Mouse (Mus musculus) splenic B cell, adult 2 months (primary cell): Measurements from ENCODE around the gene Aym1.

Experiments used
- DNase-seq: peaks from one replicate; pipeline ENCODE4 v3.0.0-alpha.2; 2011; ENCODE audit warnings: low read depth, low spot score
- H3K27me3 ChIP-seq: 2 replicates; pipeline ENCODE4 v1.6.1; 2012; ENCODE audit warnings: mild to moderate bottlenecking, low read length, moderate library complexity, mixed read lengths; ENCODE audit not compliant: control insufficient read depth, poor library complexity, insufficient read depth, severe bottlenecking
- H3K36me3 ChIP-seq: 2 replicates; pipeline ENCODE4 v1.6.1; 2012; ENCODE audit warnings: mild to moderate bottlenecking, low read length, moderate library complexity, mixed read lengths; ENCODE audit not compliant: control insufficient read depth, poor library complexity, insufficient read depth, severe bottlenecking

The Aym1 gene

GRCm38 (mm10) chr5:113357186-113357585 lies at the start of gene Aym1:
Gene Aym1 (plus strand): TSS chr5:113357294.
- no peak for DNase-seq
- no peaks in the 10 kb centered on the region for H3K27me3 ChIP-seq

GRCm38 (mm10) chr5:113309491-113310376 lies 47.4 kb upstream of the Aym1 start:
- no peaks in the 10 kb centered on the region for H3K27me3 ChIP-seq
- DNase-seq, result no peak
- no peaks in the 10 kb centered on the region for H3K36me3 ChIP-seq

More at GRCm38 (mm10) chr5:113357186-113357585, at the start of gene Aym1:
- no peaks in the 10 kb centered on the region for H3K36me3 ChIP-seq

- DNase-seq, result peak; percentile 33
- no peaks in the 10 kb centered on the region for H3K36me3 ChIP-seq
- H3K27me3 ChIP-seq, result no peaks in the 10 kb centered on the region
These were observed 46.6 kb upstream of the Aym1 start, which contains the start of gene Sgsm1 for GRCm38 (mm10) chr5:113310377-113311003. Gene Sgsm1 (minus strand): TSS chr5:113310786.

GRCm38 (mm10) chr5:113313998-113314397 lies 43.1 kb upstream of the Aym1 start:
- Histone ChIP-seq H3K27me3 (no peaks in the 10 kb centered on the region), H3K36me3 (no peaks in the 10 kb centered on the region)
- peak; percentile 23 for DNase-seq

- Histone ChIP-seq H3K36me3 (no peaks in the 10 kb centered on the region), H3K27me3 (no peaks in the 10 kb centered on the region)
- DNase-seq, result no peak
These were observed 33.1 kb upstream of the Aym1 start for GRCm38 (mm10) chr5:113323784-113324638.

GRCm38 (mm10) chr5:113329463-113329862 lies 27.6 kb upstream of the Aym1 start:
- Histone ChIP-seq H3K36me3 (no peaks in the 10 kb centered on the region), H3K27me3 (no peaks in the 10 kb centered on the region)
- no peak for DNase-seq

- DNase-seq, result no peak
- Histone ChIP-seq H3K27me3 (no peaks in the 10 kb centered on the region), H3K36me3 (no peaks in the 10 kb centered on the region)
These were observed 26.9 kb upstream of the Aym1 start for GRCm38 (mm10) chr5:113330202-113330601.

- Histone ChIP-seq H3K36me3 (no peaks in the 10 kb centered on the region), H3K27me3 (no peaks in the 10 kb centered on the region)
- peak; percentile 22 for DNase-seq
These were observed 24.9 kb upstream of the Aym1 start for GRCm38 (mm10) chr5:113332239-113332638.

GRCm38 (mm10) chr5:113332899-113333298 lies 24.2 kb upstream of the Aym1 start:
- DNase-seq, result no peak
- Histone ChIP-seq H3K27me3 (no peaks in the 10 kb centered on the region), H3K36me3 (no peaks in the 10 kb centered on the region)

GRCm38 (mm10) chr5:113334621-113335530 lies 22.2 kb upstream of the Aym1 start:
- H3K27me3 ChIP-seq, result no peaks in the 10 kb centered on the region
- H3K36me3 ChIP-seq, result no peaks in the 10 kb centered on the region
- DNase-seq, result no peak

- Histone ChIP-seq H3K36me3 (no peaks in the 10 kb centered on the region), H3K27me3 (no peaks in the 10 kb centered on the region)
- DNase-seq, result no peak
These were observed 21.4 kb upstream of the Aym1 start for GRCm38 (mm10) chr5:113335732-113336131.

- DNase-seq, result no peak
- no peaks in the 10 kb centered on the region for H3K27me3 ChIP-seq
These were observed 20.8 kb upstream of the Aym1 start for GRCm38 (mm10) chr5:113336281-113336680.

GRCm38 (mm10) chr5:113344635-113345386 lies 12.3 kb upstream of the Aym1 start:
- DNase-seq, result no peak
- H3K27me3 ChIP-seq, result no peaks in the 10 kb centered on the region; the same call in 1 of the 2 replicates
- H3K36me3 ChIP-seq, result no peaks in the 10 kb centered on the region

More at GRCm38 (mm10) chr5:113336281-113336680, 20.8 kb upstream of the Aym1 start:
- H3K36me3 ChIP-seq, result no peaks in the 10 kb centered on the region
